Mouse (Mus musculus) spleen, adult 18-20 months (tissue): ENCODE measurements around the gene Adssl1.
A peak's percentile ranks its signal among the peaks of the same experiment; 100 is the strongest.

Experiments
- DNase-seq, 2 experiments: peaks; one replicate each; pipeline ENCODE4 v3.0.0; 2022; ENCODE audit warnings: mixed read lengths in 2 of 2

The Adssl1 gene

DNA sequence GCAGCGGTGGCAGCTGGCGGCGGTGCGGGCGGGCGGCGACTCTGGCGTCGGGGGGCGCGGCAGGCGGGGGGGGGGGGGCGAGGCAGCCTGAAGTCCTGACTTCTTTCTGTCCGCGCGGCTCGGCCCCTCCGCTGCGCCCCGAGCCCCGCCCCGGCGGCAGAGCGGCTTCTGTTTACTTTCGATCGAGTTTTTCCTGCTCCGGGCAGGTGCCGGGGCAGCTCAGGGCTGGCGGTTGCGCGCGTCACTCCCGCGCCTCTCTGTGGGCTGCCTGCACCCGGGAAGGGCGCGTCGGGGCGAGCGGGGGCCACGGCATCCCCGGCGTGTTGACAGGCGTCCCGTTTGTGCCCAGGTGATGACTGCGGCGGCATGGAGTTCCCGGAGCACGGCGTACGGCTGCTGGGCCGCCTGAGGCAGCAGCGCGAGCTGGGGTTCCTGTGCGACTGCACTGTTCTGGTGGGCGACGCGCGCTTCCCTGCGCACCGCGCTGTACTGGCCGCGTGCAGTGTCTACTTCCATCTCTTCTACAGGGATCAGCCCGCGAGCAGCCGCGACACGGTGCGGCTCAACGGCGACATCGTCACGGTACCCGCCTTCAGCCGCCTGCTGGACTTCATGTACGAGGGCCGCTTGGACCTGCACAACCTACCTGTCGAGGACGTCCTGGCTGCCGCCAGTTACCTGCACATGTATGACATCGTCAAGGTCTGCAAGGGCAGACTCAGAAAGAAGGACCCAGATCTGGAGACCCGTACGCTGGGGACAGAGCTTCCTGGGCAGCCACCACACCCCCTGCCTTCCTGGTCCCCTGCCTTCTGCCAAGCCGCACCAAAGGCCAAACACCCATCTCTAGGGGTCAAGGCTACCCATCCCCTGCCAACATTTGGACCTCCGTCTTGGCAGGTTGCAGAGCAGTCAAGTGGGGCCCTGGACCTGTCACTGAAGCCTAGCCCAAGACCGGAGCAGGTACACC is 59.5 kb downstream of the Adssl1 start:
- peak in 1 of 2 experiments; percentile 49 for DNase-seq

- no peak for DNase-seq
Observed at GRCm38 (mm10) chr12:112683351-112683750, 63.5 kb downstream of the Adssl1 start.

DNA sequence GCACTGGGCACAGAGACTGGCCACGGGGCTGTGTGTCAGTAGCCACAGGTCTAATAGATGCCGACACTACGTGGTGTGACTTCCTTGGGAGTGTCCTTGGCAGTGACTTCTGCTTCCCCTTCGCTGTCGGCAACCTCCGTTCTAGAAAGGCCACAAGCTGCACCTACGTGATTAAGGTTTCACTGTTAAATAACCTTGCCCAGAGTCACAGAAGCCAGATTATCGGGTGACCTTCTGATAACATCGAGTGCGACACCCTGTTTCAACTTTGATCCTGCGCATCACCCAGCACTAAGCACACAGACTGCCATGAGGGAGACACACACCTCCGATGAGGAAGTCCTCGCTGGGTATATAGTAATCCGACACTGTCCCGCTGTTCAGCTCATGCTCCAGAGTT is 68.6 kb downstream of the Adssl1 start:
- DNase-seq: peak in 1 of 2 experiments; percentile 47
